Mouse (Mus musculus): ENCODE results near the gene Rnf41. TPM values are rescaled to one million over a fixed set of nuclear protein-coding genes. Genes with fewer than 3 reads are reported as not detected.
A peak's percentile ranks its signal among the peaks of the same experiment; 100 is the strongest.

Rnf41 gene
- polyA plus RNA-seq, 1 experiment from 2014 or later = 32.2 TPM

GRCm38 (mm10) chr10:128451014-128451413 lies 39.6 kb downstream of the Rnf41 start:
- no peak for DNase-seq (ENCODE audit: low spot score)
- TF ChIP-seq CTCF (IDR thresholded peaks at IDR 0.05) = no peak
- ATAC-seq = no peak
- 68% methylated on average over 6 of the region's 6 CpGs for WGBS
- H3K9ac ChIP-seq (replicated peaks; ENCODE audit: low read depth) = no peak overlapping the region
- no peak overlapping the region for H3K4me2 ChIP-seq (replicated peaks; ENCODE audit: low read depth, low read length)
- no peaks in the 10 kb centered on the region for H3K4me1 ChIP-seq (ENCODE audit: insufficient read depth, low read depth, low read length)
- H3K9me3 ChIP-seq (ENCODE audit: low read length) = no peaks in the 10 kb centered on the region
- no peaks in the 10 kb centered on the region for H3K27me3 ChIP-seq (replicated peaks; ENCODE audit: insufficient read depth, low read length)
- no peak overlapping the region for H3K27ac ChIP-seq (ENCODE audit: low read length)
- H3K4me3 ChIP-seq (ENCODE audit: low read depth, low read length) = no peak overlapping the region
- no peaks in the 10 kb centered on the region for H3K36me3 ChIP-seq (ENCODE audit: insufficient read depth, low read length)

GRCm38 (mm10) chr10:128454471-128454870 lies 43.0 kb downstream of the Rnf41 start:
- H3K9ac ChIP-seq (replicated peaks; ENCODE audit: low read depth) = no peak overlapping the region
- ATAC-seq (no peak), DNase-seq (ENCODE audit: low spot score) (no peak)
- TF ChIP-seq CTCF (IDR thresholded peaks at IDR 0.05) (no peak), EP300 (IDR thresholded peaks at IDR 0.05) (no peak)
- H3K4me3 ChIP-seq (ENCODE audit: low read depth, low read length) = no peak overlapping the region
- WGBS = 74% methylated on average over 3 of the region's 3 CpGs
- no peak overlapping the region for H3K4me2 ChIP-seq (replicated peaks; ENCODE audit: low read depth, low read length)
- H3K27me3 ChIP-seq (replicated peaks; ENCODE audit: insufficient read depth, low read length) = no peaks in the 10 kb centered on the region
- no peaks in the 10 kb centered on the region for H3K9me3 ChIP-seq (ENCODE audit: low read length)
- no peaks in the 10 kb centered on the region for H3K4me1 ChIP-seq (ENCODE audit: insufficient read depth, low read depth, low read length)
- no peaks in the 10 kb centered on the region for H3K36me3 ChIP-seq (ENCODE audit: insufficient read depth, low read length)
- H3K27ac ChIP-seq (ENCODE audit: low read length) = no peak overlapping the region

- no peaks in the 10 kb centered on the region for H3K36me3 ChIP-seq (ENCODE audit: insufficient read depth, low read length)
- peak; percentile 87 for DNase-seq (ENCODE audit: low spot score)
- no peak overlapping the region for H3K4me2 ChIP-seq (replicated peaks; ENCODE audit: low read depth, low read length)
- WGBS = 1% methylated on average over 6 of the region's 6 CpGs
- no peak overlapping the region for H3K27ac ChIP-seq (ENCODE audit: low read length)
- H3K9ac ChIP-seq (replicated peaks; ENCODE audit: low read depth) = no peak overlapping the region
- H3K4me1 ChIP-seq (ENCODE audit: insufficient read depth, low read depth, low read length) = 0 out of 2 replicates have a peak, but pooled peaks cover 3% of the 10 kb centered on the region
- peak; percentile 9; the same call in 1 of the 2 replicates for ATAC-seq
- H3K9me3 ChIP-seq (ENCODE audit: low read length) = no peaks in the 10 kb centered on the region
- TF ChIP-seq EP300 (IDR thresholded peaks at IDR 0.05) = 0 out of 2 replicates have a peak, but pooled peaks have one; percentile 27
- peak; percentile 76 for TF ChIP-seq CTCF (IDR thresholded peaks at IDR 0.05)
- H3K27me3 ChIP-seq (replicated peaks; ENCODE audit: insufficient read depth, low read length) = no peaks in the 10 kb centered on the region
- H3K4me3 ChIP-seq (ENCODE audit: low read depth, low read length) = no peak overlapping the region
Measured at GRCm38 (mm10) chr10:128455280-128455679, 43.8 kb downstream of the Rnf41 start.

GRCm38 (mm10) chr10:128457676-128458075 lies 46.2 kb downstream of the Rnf41 start:
- DNase-seq (ENCODE audit: low spot score) = no peak
- Histone ChIP-seq H3K4me2 (replicated peaks; ENCODE audit: low read depth, low read length) (no peak overlapping the region; the same call in 1 of the 2 replicates), H3K4me1 (ENCODE audit: insufficient read depth, low read depth, low read length) (0 out of 2 replicates have a peak, but pooled peaks cover 11% of the 10 kb centered on the region), H3K36me3 (ENCODE audit: insufficient read depth, low read length) (0 out of 2 replicates have a peak, but pooled peaks cover 3% of the 10 kb centered on the region), H3K9ac (replicated peaks; ENCODE audit: low read depth) (no peak overlapping the region), H3K27ac (ENCODE audit: low read length) (no peak overlapping the region), H3K27me3 (replicated peaks; ENCODE audit: insufficient read depth, low read length) (no peaks in the 10 kb centered on the region), H3K4me3 (ENCODE audit: low read depth, low read length) (no peak overlapping the region), H3K9me3 (ENCODE audit: low read length) (no peaks in the 10 kb centered on the region)
- TF ChIP-seq EP300 (IDR thresholded peaks at IDR 0.05) (no peak), CTCF (IDR thresholded peaks at IDR 0.05) (no peak)
- ATAC-seq = no peak
- 83% methylated on average over 6 of the region's 6 CpGs for WGBS

- TF ChIP-seq CTCF (IDR thresholded peaks at IDR 0.05) (no peak), EP300 (IDR thresholded peaks at IDR 0.05) (no peak)
- Histone ChIP-seq H3K4me1 (ENCODE audit: insufficient read depth, low read depth, low read length) (0 out of 2 replicates have a peak, but pooled peaks cover 11% of the 10 kb centered on the region), H3K27ac (ENCODE audit: low read length) (peak overlapping the region; percentile 93), H3K9me3 (ENCODE audit: low read length) (no peaks in the 10 kb centered on the region), H3K4me3 (ENCODE audit: low read depth, low read length) (peak overlapping the region; percentile 85), H3K9ac (replicated peaks; ENCODE audit: low read depth) (peak overlapping the region; percentile 76), H3K27me3 (replicated peaks; ENCODE audit: insufficient read depth, low read length) (no peaks in the 10 kb centered on the region), H3K36me3 (ENCODE audit: insufficient read depth, low read length) (peaks cover 7% of the 10 kb centered on the region; the same call in 1 of the 2 replicates), H3K4me2 (replicated peaks; ENCODE audit: low read depth, low read length) (peak overlapping the region; percentile 79)
- under 1% methylated on average over 29 of the region's 29 CpGs for WGBS
- ATAC-seq (peak; percentile 64), DNase-seq (ENCODE audit: low spot score) (peak; percentile 80)
Measured at GRCm38 (mm10) chr10:128458348-128458718, 46.9 kb downstream of the Rnf41 start.

GRCm38 (mm10) chr10:128458719-128459408 lies 47.4 kb downstream of the Rnf41 start, which contains the start of gene Smarcc2:
TSS of gene Smarcc2 (plus strand) at chr10:128459248.
- Histone ChIP-seq H3K36me3 (ENCODE audit: insufficient read depth, low read length) (peaks cover 12% of the 10 kb centered on the region; the same call in 1 of the 2 replicates), H3K27ac (ENCODE audit: low read length) (peak within 1 kb of the TSS; percentile 93), H3K4me1 (ENCODE audit: insufficient read depth, low read depth, low read length) (0 out of 2 replicates have a peak, but pooled peaks cover 11% of the 10 kb centered on the region), H3K4me2 (replicated peaks; ENCODE audit: low read depth, low read length) (peak within 1 kb of the TSS; percentile 79), H3K9ac (replicated peaks; ENCODE audit: low read depth) (peak within 1 kb of the TSS; percentile 76), H3K27me3 (replicated peaks; ENCODE audit: insufficient read depth, low read length) (no peaks in the 10 kb centered on the region), H3K4me3 (ENCODE audit: low read depth, low read length) (peak within 1 kb of the TSS; percentile 85), H3K9me3 (ENCODE audit: low read length) (no peaks in the 10 kb centered on the region)
- WGBS = 0% methylated on average over 56 of the region's 86 CpGs
- peak; percentile 86 for ATAC-seq
- DNase-seq (ENCODE audit: low spot score) = peak; percentile 93
- TF ChIP-seq CTCF (IDR thresholded peaks at IDR 0.05) (peak; percentile 50), EP300 (IDR thresholded peaks at IDR 0.05) (no peak)
